Mouse (Mus musculus) ES-E14 (cell line): ENCODE measurements at regions not wholly inside any gene's neighbourhood (a gene's known extent, or its start where the extent isn't known, plus 50 kb on each side); places are given as distances from the start of the nearest gene placed in this dataset.

Experiments used
- ZC3H11A ChIP-seq: IDR thresholded peaks from 2 replicates; pipeline ENCODE4 v1.6.1; 2012; ENCODE audit warnings: low read depth, mild to moderate bottlenecking, inconsistent platforms, low read length, borderline replicate concordance
- ZNF384 ChIP-seq: IDR thresholded peaks from 2 replicates; pipeline ENCODE4 v1.6.1; 2012; ENCODE audit warnings: low read depth, low read length, inconsistent platforms

- TF ChIP-seq ZC3H11A (no peak), ZNF384 (no peak)
Observed at GRCm38 (mm10) chr8:89618089-89618488, 574.1 kb upstream of the Sall1 start.
